Mouse (Mus musculus): ENCODE measurements around the gene Cisd2. TPM values are rescaled to one million over a fixed set of nuclear protein-coding genes. Genes with fewer than 3 reads are reported as not detected.

The Cisd2 gene
- 17.0 TPM for polyA plus RNA-seq (2012; fragmentation: generic; extraction: Trizol)
- long read RNA-seq, experiment 1, transcript Cisd2-201 (3 exons, 3,361 nt): major isoform, 92 of 96 reads
- long read RNA-seq, experiment 1, partial matches to known transcripts: 1 of 96 reads
- long read RNA-seq, experiment 1, other reads (novel, unspliced or antisense): 3 of 96 reads
- long read RNA-seq, experiment 2, transcript Cisd2-201 (3 exons, 3,361 nt): major isoform, 247 of 253 reads
- long read RNA-seq, experiment 2, partial matches to known transcripts: 0 of 253 reads
- long read RNA-seq, experiment 2, other reads (novel, unspliced or antisense): 4 of 253 reads

- peak within 1 kb of the TSS; percentile 64 for H3K4me3 ChIP-seq (ENCODE audit: insufficient read depth, poor library complexity, severe bottlenecking)
- TF ChIP-seq MAX (IDR thresholded peaks at IDR 0.05) (no peak), MYOD1 (IDR thresholded peaks at IDR 0.05; ENCODE audit: control insufficient read depth, insufficient read length, low read depth) (no peak)
- no peaks in the 10 kb centered on the region for H3K27me3 ChIP-seq (ENCODE audit: control insufficient read depth, insufficient read depth, insufficient read length)
- peak within 1 kb of the TSS; percentile 73 for H3ac ChIP-seq (ENCODE audit: control insufficient read depth, insufficient read length, low read depth)
- peaks cover 68% of the 10 kb centered on the region for H3K79me3 ChIP-seq (ENCODE audit: low read depth)
- peaks cover 10% of the 10 kb centered on the region for H3K36me3 ChIP-seq (ENCODE audit: control insufficient read depth, insufficient read depth)
- H3K79me2 ChIP-seq (ENCODE audit: control insufficient read depth, insufficient read depth): peaks cover 89% of the 10 kb centered on the region
Measured at GRCm38 (mm10) chr3:135423608-135424212, at the start of gene Cisd2. Gene Cisd2, minus strand, starts transcription at chr3:135423925.

- Histone ChIP-seq H3K79me3 (ENCODE audit: low read depth) (no peaks in the 10 kb centered on the region), H3ac (ENCODE audit: control insufficient read depth, insufficient read length, low read depth) (no peak overlapping the region), H3K79me2 (ENCODE audit: control insufficient read depth, insufficient read depth) (no peaks in the 10 kb centered on the region), H3K36me3 (ENCODE audit: control insufficient read depth, insufficient read depth) (peaks cover 23% of the 10 kb centered on the region), H3K4me3 (ENCODE audit: insufficient read depth, poor library complexity, severe bottlenecking) (no peak overlapping the region), H3K27me3 (ENCODE audit: control insufficient read depth, insufficient read depth, insufficient read length) (no peaks in the 10 kb centered on the region)
- TF ChIP-seq CTCF (IDR thresholded peaks at IDR 0.05; ENCODE audit: control insufficient read depth, insufficient read depth, insufficient read length) (no peak), CEBPB (IDR thresholded peaks at IDR 0.05; ENCODE audit: low read depth) (no peak), USF1 (IDR thresholded peaks at IDR 0.05; ENCODE audit: low read depth) (no peak), MYOG (IDR thresholded peaks at IDR 0.05; ENCODE audit: control insufficient read depth, extremely low read depth, insufficient read length) (no peak), MYOD1 (IDR thresholded peaks at IDR 0.05; ENCODE audit: control insufficient read depth, insufficient read length, low read depth) (no peak), FOSL1 (IDR thresholded peaks at IDR 0.05; ENCODE audit: insufficient read depth, low read length, poor library complexity, severe bottlenecking) (no peak), MAX (IDR thresholded peaks at IDR 0.05) (no peak)
Measured at GRCm38 (mm10) chr3:135470823-135471222, 47.1 kb upstream of the Cisd2 start.

GRCm38 (mm10) chr3:135469974-135470373 lies 46.2 kb upstream of the Cisd2 start:
- Histone ChIP-seq H3K36me3 (ENCODE audit: control insufficient read depth, insufficient read depth) (peaks cover 28% of the 10 kb centered on the region), H3K4me3 (ENCODE audit: insufficient read depth, poor library complexity, severe bottlenecking) (no peak overlapping the region), H3K79me2 (ENCODE audit: control insufficient read depth, insufficient read depth) (no peaks in the 10 kb centered on the region), H3ac (ENCODE audit: control insufficient read depth, insufficient read length, low read depth) (no peak overlapping the region), H3K27me3 (ENCODE audit: control insufficient read depth, insufficient read depth, insufficient read length) (no peaks in the 10 kb centered on the region), H3K79me3 (ENCODE audit: low read depth) (no peaks in the 10 kb centered on the region)
- TF ChIP-seq MYOG (IDR thresholded peaks at IDR 0.05; ENCODE audit: control insufficient read depth, extremely low read depth, insufficient read length): no peak
- TF ChIP-seq MYOD1 (IDR thresholded peaks at IDR 0.05; ENCODE audit: control insufficient read depth, insufficient read length, low read depth): no peak
- no peak for TF ChIP-seq USF1 (IDR thresholded peaks at IDR 0.05; ENCODE audit: low read depth)
- TF ChIP-seq CTCF (IDR thresholded peaks at IDR 0.05; ENCODE audit: control insufficient read depth, insufficient read depth, insufficient read length): no peak
- TF ChIP-seq CEBPB (IDR thresholded peaks at IDR 0.05; ENCODE audit: low read depth): no peak
- TF ChIP-seq MAX (IDR thresholded peaks at IDR 0.05): no peak
- TF ChIP-seq FOSL1 (IDR thresholded peaks at IDR 0.05; ENCODE audit: insufficient read depth, low read length, poor library complexity, severe bottlenecking): no peak

DNA sequence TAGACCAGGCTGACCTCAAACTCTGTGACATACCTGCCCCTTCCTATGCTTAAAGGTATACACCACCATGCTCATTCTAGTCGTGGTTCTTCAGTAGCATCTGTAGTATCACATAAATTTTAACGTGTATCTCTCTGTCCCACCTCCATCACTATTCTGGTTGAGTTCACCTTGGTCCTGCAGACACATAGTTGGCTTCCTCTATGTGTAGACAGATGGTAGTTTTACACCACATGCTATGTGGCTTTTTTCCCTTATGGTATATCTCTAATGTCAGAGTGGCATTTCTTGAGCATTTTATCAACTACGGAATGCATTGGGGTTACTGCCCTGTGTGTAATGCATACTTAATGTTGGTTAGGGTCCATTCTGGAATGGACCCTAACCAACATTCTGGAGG lies 45.4 kb upstream of the Cisd2 start:
- no peaks in the 10 kb centered on the region for H3K79me3 ChIP-seq (ENCODE audit: low read depth)
- H3K79me2 ChIP-seq (ENCODE audit: control insufficient read depth, insufficient read depth): no peaks in the 10 kb centered on the region
- no peak overlapping the region for H3K4me3 ChIP-seq (ENCODE audit: insufficient read depth, poor library complexity, severe bottlenecking)
- H3K27me3 ChIP-seq (ENCODE audit: control insufficient read depth, insufficient read depth, insufficient read length): no peaks in the 10 kb centered on the region
- TF ChIP-seq MYOG (IDR thresholded peaks at IDR 0.05; ENCODE audit: control insufficient read depth, extremely low read depth, insufficient read length) (no peak), USF1 (IDR thresholded peaks at IDR 0.05; ENCODE audit: low read depth) (no peak), MYOD1 (IDR thresholded peaks at IDR 0.05; ENCODE audit: control insufficient read depth, insufficient read length, low read depth) (no peak), CTCF (IDR thresholded peaks at IDR 0.05; ENCODE audit: control insufficient read depth, insufficient read depth, insufficient read length) (no peak), CEBPB (IDR thresholded peaks at IDR 0.05; ENCODE audit: low read depth) (no peak), MAX (IDR thresholded peaks at IDR 0.05) (no peak), FOSL1 (IDR thresholded peaks at IDR 0.05; ENCODE audit: insufficient read depth, low read length, poor library complexity, severe bottlenecking) (no peak)
- H3ac ChIP-seq (ENCODE audit: control insufficient read depth, insufficient read length, low read depth): no peak overlapping the region
- peaks cover 37% of the 10 kb centered on the region for H3K36me3 ChIP-seq (ENCODE audit: control insufficient read depth, insufficient read depth)

- TF ChIP-seq USF1 (IDR thresholded peaks at IDR 0.05; ENCODE audit: low read depth) (no peak), CTCF (IDR thresholded peaks at IDR 0.05; ENCODE audit: control insufficient read depth, insufficient read depth, insufficient read length) (no peak), MYOG (IDR thresholded peaks at IDR 0.05; ENCODE audit: control insufficient read depth, extremely low read depth, insufficient read length) (no peak), CEBPB (IDR thresholded peaks at IDR 0.05; ENCODE audit: low read depth) (no peak), FOSL1 (IDR thresholded peaks at IDR 0.05; ENCODE audit: insufficient read depth, low read length, poor library complexity, severe bottlenecking) (no peak), MAX (IDR thresholded peaks at IDR 0.05) (no peak), MYOD1 (IDR thresholded peaks at IDR 0.05; ENCODE audit: control insufficient read depth, insufficient read length, low read depth) (no peak)
- no peaks in the 10 kb centered on the region for H3K79me3 ChIP-seq (ENCODE audit: low read depth)
- peaks cover 44% of the 10 kb centered on the region for H3K36me3 ChIP-seq (ENCODE audit: control insufficient read depth, insufficient read depth)
- no peak overlapping the region for H3K4me3 ChIP-seq (ENCODE audit: insufficient read depth, poor library complexity, severe bottlenecking)
- H3K27me3 ChIP-seq (ENCODE audit: control insufficient read depth, insufficient read depth, insufficient read length): no peaks in the 10 kb centered on the region
- H3K79me2 ChIP-seq (ENCODE audit: control insufficient read depth, insufficient read depth): peaks cover 7% of the 10 kb centered on the region
- H3ac ChIP-seq (ENCODE audit: control insufficient read depth, insufficient read length, low read depth): no peak overlapping the region
Measured at GRCm38 (mm10) chr3:135468402-135468801, 44.7 kb upstream of the Cisd2 start.

Data from C2C12 (cell line).